Mouse (Mus musculus): Measurements from ENCODE around the gene Atf7ip2.

- no peak for TF ChIP-seq KAT2A (conservative IDR thresholded peaks at IDR 0.05; ENCODE audit: low read depth, low read length)
- no peak for TF ChIP-seq POLR2A (IDR thresholded peaks at IDR 0.05; ENCODE audit: control insufficient read depth in 1 of 2, insufficient read depth in 1 of 2, low read depth in 1 of 2, low read length in 2 of 2, poor library complexity in 1 of 2)
- no peak for TF ChIP-seq EP300 (IDR thresholded peaks at IDR 0.05; ENCODE audit: low read depth in 1 of 2, low read length in 2 of 2)
- no peak for TF ChIP-seq GABPA (IDR thresholded peaks at IDR 0.05; ENCODE audit: low read depth, low read length)
Observed at GRCm38 (mm10) chr16:10227361-10227760, 34.8 kb downstream of the Atf7ip2 start.
